Mouse (Mus musculus) adrenal gland, adult (tissue): Measurements from ENCODE around the gene Gigyf1.
A peak's percentile ranks its signal among the peaks of the same experiment; 100 is the strongest.

Experiments used
- DNase-seq, 2 experiments: peaks; one replicate each; pipeline ENCODE4 v3.0.0; 2022 to 2023; ENCODE audit warnings: low spot score in 1 of 2; ENCODE audit not compliant: inconsistent age in 2 of 2

Gigyf1 gene

DNA sequence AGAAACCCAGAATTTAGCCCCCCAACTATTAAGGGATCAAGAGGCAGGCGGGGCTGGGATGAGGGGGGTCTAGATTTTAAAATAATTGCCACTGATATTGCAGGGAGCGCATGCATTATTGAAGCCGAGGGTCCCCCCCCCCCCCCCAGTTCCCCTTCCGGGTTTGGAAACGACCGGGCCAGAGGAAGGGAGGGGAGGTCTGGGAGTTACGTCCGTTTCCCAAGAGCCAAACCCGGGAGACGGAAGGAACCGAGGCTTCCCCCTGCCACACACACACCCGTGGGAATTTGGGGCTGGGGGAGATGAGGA lies 14.4 kb downstream of the Gigyf1 start:
- no peak for DNase-seq

- peak; percentile 98 to 99 for DNase-seq
Observed at GRCm38 (mm10) chr5:137533117-137533827, 14.9 kb downstream of the Gigyf1 start, which contains the start of the genes Epo and Gnb2. Gene Epo (minus strand): TSS chr5:137533242. Gene Gnb2 (minus strand): TSS chr5:137533510.

DNA sequence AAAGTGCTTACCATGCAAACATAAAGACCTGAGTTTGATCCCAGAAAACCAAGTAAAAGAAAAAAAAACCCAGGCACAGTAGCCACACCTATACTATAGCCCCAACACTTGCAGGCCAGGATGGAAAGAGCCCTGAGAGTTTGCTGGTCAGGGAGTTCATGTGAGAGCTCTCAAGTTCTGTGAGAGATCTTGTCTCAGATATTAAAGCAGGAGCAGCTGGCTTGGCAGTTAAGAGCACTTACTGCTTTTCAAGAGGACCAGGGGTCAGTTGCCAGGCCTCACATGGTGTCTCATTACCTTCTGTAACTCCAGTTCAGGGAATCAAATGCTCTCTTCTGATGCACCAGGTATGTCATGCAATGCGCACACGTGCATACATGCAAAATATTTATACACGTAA lies 16.4 kb downstream of the Gigyf1 start:
- peak in 1 of 2 experiments; percentile 5 for DNase-seq

DNA sequence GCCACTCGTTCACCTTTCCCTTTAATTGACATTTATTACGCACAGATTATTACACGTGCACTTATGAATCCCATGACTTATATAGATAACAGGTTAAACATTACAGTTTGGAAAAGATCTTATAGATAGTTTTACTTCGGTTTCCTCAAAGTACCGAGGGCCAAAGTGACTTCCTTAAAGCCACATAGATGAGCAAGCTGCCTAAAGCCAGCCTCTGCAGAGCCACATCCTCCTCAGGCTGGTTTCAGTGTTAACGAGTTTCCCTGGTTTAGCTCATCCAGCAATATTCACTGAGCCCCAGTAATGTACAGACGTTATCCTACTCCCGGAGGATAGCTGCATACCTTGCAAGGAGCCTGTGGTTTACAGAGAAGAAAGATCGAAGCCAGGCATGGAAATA lies 17.0 kb downstream of the Gigyf1 start:
- no peak for DNase-seq

GRCm38 (mm10) chr5:137537461-137537860 lies 19.1 kb downstream of the Gigyf1 start:
- peak; percentile 14 to 25 for DNase-seq

GRCm38 (mm10) chr5:137539291-137539801 lies 21.0 kb downstream of the Gigyf1 start:
- peak; percentile 50 to 74 for DNase-seq

DNA sequence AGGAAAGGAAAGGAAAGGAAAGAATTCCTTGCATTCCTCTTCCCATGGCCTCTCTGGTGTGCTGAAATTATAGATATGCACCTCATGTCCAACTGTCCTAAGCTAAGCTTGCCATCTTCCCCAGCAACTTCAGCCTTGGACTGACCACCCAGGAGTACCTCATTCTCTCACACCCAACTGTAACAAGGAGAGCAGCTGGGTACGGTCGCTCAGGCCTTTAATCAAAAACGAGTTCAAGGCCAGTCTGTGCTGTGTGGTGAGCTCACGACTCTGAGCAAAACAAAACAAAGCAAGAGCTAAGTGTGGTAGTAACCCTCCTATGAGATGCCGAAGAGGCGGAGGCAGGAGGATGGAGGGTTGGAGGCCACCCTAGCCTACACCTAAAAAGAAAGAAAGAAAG lies 22.6 kb downstream of the Gigyf1 start:
- DNase-seq: peak; percentile 55 to 74

DNA sequence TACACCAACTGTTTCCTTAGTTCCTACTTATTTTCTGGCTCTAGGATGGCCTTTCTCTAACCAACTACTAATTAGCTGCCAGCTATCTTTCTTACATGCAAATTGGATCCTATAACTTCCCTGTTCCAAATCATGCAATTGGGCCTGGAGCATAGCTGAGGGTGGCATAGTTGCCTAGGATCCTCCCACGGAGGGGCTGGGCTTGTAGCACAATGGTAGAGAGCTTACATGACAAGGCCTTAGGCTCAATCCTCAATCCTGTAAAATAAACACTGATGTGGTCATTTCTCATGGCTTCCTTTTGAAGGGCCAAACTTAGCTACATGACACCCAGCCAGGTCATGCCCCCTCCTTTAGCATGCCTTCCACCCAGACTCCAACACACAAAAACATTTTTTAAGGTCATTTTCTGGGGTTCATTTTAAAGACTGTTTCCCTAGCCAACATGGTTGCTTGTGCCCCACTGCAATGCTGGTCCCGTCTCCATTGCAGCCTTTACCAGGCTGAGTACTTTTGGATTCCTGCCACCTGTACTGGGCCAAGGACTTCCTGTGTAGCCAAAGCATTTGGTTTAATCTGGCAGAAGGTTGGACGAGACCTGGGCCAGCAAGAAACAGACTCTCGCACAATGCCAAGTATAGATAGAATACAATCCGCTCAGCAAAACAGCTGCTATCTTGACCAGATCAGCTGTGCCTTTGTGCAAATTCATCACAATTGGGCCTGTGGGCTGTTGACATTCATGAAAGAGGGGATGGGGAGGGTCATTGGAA lies 23.6 kb downstream of the Gigyf1 start:
- peak; percentile 73 to 89 for DNase-seq

DNA sequence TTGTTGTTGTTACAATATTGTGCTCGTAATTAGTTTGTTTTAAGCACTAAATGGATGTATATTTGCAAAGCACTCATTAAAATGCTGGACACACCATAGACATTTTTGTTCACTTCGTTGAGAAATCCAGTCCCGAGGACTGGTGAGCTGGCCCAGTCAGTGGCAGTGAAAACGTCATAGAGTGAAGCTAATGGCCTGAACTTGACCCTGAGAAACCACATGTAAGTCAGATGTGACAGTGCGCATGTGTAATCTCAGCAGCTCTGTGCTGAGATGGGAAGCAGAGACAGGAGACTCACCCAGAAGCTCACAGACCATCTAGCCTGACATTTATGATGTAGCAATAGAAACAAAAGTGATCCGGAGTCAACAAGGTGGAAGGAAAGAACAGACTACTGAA lies 26.6 kb downstream of the Gigyf1 start:
- peak; percentile 64 to 81 for DNase-seq

DNA sequence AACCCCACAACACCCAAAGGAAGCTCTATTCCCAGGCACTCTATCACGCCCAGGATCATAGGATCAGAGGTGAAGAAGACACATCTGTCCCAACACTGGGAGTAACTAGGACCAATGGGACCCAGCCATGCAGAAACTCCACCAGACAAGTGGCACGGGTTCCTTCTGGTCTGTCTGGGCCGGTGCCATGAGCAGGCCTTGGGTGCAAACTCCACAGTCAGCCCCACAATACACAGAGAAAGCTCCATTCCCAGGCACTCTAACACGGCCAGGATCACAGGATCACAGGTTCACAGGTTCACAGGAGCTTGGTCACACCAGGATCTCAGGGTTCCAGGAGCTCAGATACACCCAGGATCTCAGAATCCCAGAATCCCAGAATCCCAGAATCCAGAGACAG lies 27.2 kb downstream of the Gigyf1 start:
- DNase-seq: no peak

DNA sequence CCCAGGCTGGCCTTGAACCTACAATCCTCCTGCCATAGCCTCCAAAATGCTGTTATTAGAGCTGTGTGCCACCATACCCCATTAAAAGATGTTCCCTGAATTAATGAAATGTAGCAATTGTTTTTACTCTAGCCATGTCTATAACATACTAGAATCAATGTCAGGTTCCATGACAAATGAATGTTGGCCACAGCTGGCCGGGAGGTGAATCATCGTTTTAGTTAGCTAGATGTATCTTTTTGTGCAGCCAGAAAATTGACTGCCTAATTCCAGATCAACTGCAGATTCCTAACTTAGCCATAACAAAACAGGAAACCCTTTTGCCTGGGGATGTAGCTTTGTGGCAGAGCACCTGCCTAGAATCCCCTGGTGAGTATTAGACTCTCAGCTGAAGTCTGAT lies 31.5 kb downstream of the Gigyf1 start:
- DNase-seq: peak in 1 of 2 experiments; percentile 72

- DNase-seq: no peak
Observed at GRCm38 (mm10) chr5:137551119-137551518, 32.8 kb downstream of the Gigyf1 start.

GRCm38 (mm10) chr5:137553000-137553399 lies 34.7 kb downstream of the Gigyf1 start:
- no peak for DNase-seq

- peak; percentile 74 to 87 for DNase-seq
Observed at GRCm38 (mm10) chr5:137553411-137553837, 35.1 kb downstream of the Gigyf1 start, which contains the start of gene Actl6b. Gene Actl6b (plus strand): TSS chr5:137553517.

DNA sequence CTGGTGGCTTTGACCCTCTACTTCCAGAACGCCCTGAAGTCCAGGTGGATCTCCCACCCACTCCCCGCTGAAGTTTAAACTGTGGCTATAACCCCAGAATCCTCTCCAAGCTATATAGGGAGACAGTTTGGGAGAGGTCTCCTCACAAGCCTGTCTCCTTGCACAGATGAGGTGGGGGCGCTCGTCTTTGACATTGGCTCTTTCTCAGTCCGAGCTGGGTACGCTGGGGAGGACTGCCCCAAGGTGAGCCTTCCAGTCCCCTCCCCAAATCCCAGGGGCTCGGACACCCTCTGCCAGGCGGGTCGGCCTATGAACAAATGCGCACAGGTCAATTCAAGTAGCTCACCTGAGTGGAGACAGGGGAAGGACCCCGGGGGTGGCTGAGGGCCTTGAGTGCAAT lies 35.5 kb downstream of the Gigyf1 start:
- DNase-seq: no peak

GRCm38 (mm10) chr5:137561556-137561955 lies 43.2 kb downstream of the Gigyf1 start:
- DNase-seq: no peak

DNA sequence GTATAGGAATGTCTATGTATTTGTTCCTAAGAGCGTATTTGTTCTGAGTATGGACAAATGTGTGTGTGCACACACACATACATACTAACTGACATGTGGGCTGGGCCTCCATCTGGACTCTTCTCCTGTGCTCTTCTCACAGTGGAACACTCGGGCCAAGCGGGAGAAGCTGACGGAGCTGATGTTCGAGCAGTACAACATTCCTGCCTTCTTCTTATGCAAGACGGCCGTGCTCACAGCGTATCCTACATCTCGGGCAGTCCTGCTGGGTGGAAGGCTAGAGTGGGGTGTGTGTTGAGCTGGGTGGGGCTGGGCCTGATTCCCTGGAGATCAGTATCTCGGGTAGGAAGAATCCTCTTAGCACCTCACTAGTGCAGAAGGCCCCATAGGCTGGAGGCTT lies 44.6 kb downstream of the Gigyf1 start:
- no peak for DNase-seq

GRCm38 (mm10) chr5:137565744-137566143 lies 47.4 kb downstream of the Gigyf1 start:
- DNase-seq: no peak

- DNase-seq: no peak
Observed at GRCm38 (mm10) chr5:137566416-137566815, 48.1 kb downstream of the Gigyf1 start.

GRCm38 (mm10) chr5:137568223-137568798 lies 50.0 kb downstream of the Gigyf1 start:
- DNase-seq: peak; percentile 64 to 77

- no peak for DNase-seq
Observed at GRCm38 (mm10) chr5:137569031-137569430, 50.7 kb downstream of the Gigyf1 start.

- peak; percentile 60 to 79 for DNase-seq
Observed at GRCm38 (mm10) chr5:137569665-137570064, 51.3 kb downstream of the Gigyf1 start, which contains the start of gene Tfr2. Gene Tfr2 (plus strand): TSS chr5:137569840.
